Mouse (Mus musculus): ENCODE data around the gene Calhm6. TPM values are rescaled to one million over a fixed set of nuclear protein-coding genes. Genes with fewer than 3 reads are reported as not detected.

The Calhm6 gene
- total and polyA plus RNA-seq, 2 experiments from 2014 or later = 0.41 TPM; not detected in 1

DNA sequence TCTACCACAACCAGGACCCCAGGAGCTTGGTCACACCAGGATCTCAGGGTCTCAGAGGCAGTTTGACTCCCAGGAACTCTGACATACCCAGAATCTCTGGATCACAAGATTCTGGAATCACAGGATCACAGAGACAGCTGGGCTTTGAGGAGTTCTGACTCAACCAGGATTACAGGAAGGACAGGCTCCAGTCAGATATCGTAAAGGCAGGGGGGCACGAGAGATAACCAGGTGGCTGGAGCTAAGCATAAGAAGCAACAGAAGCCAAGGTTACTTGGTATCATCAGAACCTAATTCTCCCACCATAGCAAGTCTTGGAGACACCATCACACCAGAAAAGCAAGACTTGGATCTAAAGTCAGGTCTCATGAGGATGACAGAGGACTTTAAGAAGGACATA, 13.9 kb upstream of the Calhm6 start:
- no peaks in the 10 kb centered on the region for H3K4me1 ChIP-seq (ENCODE audit: control insufficient read depth, insufficient read depth)
- no peak overlapping the region for H3K9ac ChIP-seq (replicated peaks; ENCODE audit: low read depth, low read length)
- H3K36me3 ChIP-seq (replicated peaks; ENCODE audit: control insufficient read depth, insufficient read depth, low read length) = no peaks in the 10 kb centered on the region
- no peak overlapping the region for H3K4me3 ChIP-seq (ENCODE audit: low read depth, low read length)
- peaks cover 5% of the 10 kb centered on the region; the same call in 1 of the 2 replicates for H3K9me3 ChIP-seq (replicated peaks; ENCODE audit: control insufficient read depth, low read length)
- WGBS = 62% methylated on average over 2 of the region's 2 CpGs
- TF ChIP-seq EP300 (IDR thresholded peaks at IDR 0.05; ENCODE audit: low read depth) (no peak), CTCF (IDR thresholded peaks at IDR 0.05; ENCODE audit: low read depth) (no peak)
- no peaks in the 10 kb centered on the region for H3K27me3 ChIP-seq (ENCODE audit: control insufficient read depth, insufficient read depth, low read length)
- ATAC-seq (ENCODE audit: insufficient read depth, low read depth) (no peak), DNase-seq (ENCODE audit: low spot score) (no peak)
- H3K4me2 ChIP-seq (ENCODE audit: low read depth, low read length) = no peak overlapping the region
- H3K27ac ChIP-seq (ENCODE audit: low read depth) = no peak overlapping the region

- no peaks in the 10 kb centered on the region for H3K36me3 ChIP-seq (replicated peaks; ENCODE audit: control insufficient read depth, insufficient read depth, low read length)
- H3K4me2 ChIP-seq (ENCODE audit: low read depth, low read length) = no peak overlapping the region
- H3K4me3 ChIP-seq (ENCODE audit: low read depth, low read length) = no peak overlapping the region
- H3K27ac ChIP-seq (ENCODE audit: low read depth) = no peak overlapping the region
- H3K9me3 ChIP-seq (replicated peaks; ENCODE audit: control insufficient read depth, low read length) = peaks cover 5% of the 10 kb centered on the region; the same call in 1 of the 2 replicates
- 60% methylated on average over 4 of the region's 4 CpGs for WGBS
- ATAC-seq (ENCODE audit: insufficient read depth, low read depth) (no peak), DNase-seq (ENCODE audit: low spot score) (no peak)
- H3K9ac ChIP-seq (replicated peaks; ENCODE audit: low read depth, low read length) = no peak overlapping the region
- TF ChIP-seq EP300 (IDR thresholded peaks at IDR 0.05; ENCODE audit: low read depth) (no peak), CTCF (IDR thresholded peaks at IDR 0.05; ENCODE audit: low read depth) (no peak)
- H3K4me1 ChIP-seq (ENCODE audit: control insufficient read depth, insufficient read depth) = no peaks in the 10 kb centered on the region
- no peaks in the 10 kb centered on the region for H3K27me3 ChIP-seq (ENCODE audit: control insufficient read depth, insufficient read depth, low read length)
Measured at GRCm38 (mm10) chr10:34139768-34140167, 12.0 kb upstream of the Calhm6 start.

- Histone ChIP-seq H3K27ac (ENCODE audit: low read depth) (no peak overlapping the region), H3K4me2 (ENCODE audit: low read depth, low read length) (no peak overlapping the region), H3K9me3 (replicated peaks; ENCODE audit: control insufficient read depth, low read length) (0 out of 2 replicates have a peak, but pooled peaks cover under 1% of the 10 kb centered on the region), H3K27me3 (ENCODE audit: control insufficient read depth, insufficient read depth, low read length) (no peaks in the 10 kb centered on the region), H3K36me3 (replicated peaks; ENCODE audit: control insufficient read depth, insufficient read depth, low read length) (no peaks in the 10 kb centered on the region), H3K9ac (replicated peaks; ENCODE audit: low read depth, low read length) (no peak overlapping the region), H3K4me3 (ENCODE audit: low read depth, low read length) (no peak overlapping the region), H3K4me1 (ENCODE audit: control insufficient read depth, insufficient read depth) (no peaks in the 10 kb centered on the region)
- no peak for TF ChIP-seq EP300 (IDR thresholded peaks at IDR 0.05; ENCODE audit: low read depth)
- no peak for TF ChIP-seq CTCF (IDR thresholded peaks at IDR 0.05; ENCODE audit: low read depth)
- ATAC-seq (ENCODE audit: insufficient read depth, low read depth) (no peak), DNase-seq (ENCODE audit: low spot score) (peak; percentile 22)
- WGBS = 14% methylated on average over 6 of the region's 6 CpGs
Measured at GRCm38 (mm10) chr10:34138027-34138426, 10.2 kb upstream of the Calhm6 start.

- Histone ChIP-seq H3K4me2 (ENCODE audit: low read depth, low read length) (no peak overlapping the region), H3K27me3 (ENCODE audit: control insufficient read depth, insufficient read depth, low read length) (no peaks in the 10 kb centered on the region), H3K4me3 (ENCODE audit: low read depth, low read length) (no peak overlapping the region), H3K27ac (ENCODE audit: low read depth) (no peak overlapping the region), H3K9me3 (replicated peaks; ENCODE audit: control insufficient read depth, low read length) (no peaks in the 10 kb centered on the region), H3K36me3 (replicated peaks; ENCODE audit: control insufficient read depth, insufficient read depth, low read length) (no peaks in the 10 kb centered on the region), H3K9ac (replicated peaks; ENCODE audit: low read depth, low read length) (no peak overlapping the region), H3K4me1 (ENCODE audit: control insufficient read depth, insufficient read depth) (no peaks in the 10 kb centered on the region)
- DNase-seq (ENCODE audit: low spot score) = no peak
- TF ChIP-seq EP300 (IDR thresholded peaks at IDR 0.05; ENCODE audit: low read depth) (no peak), CTCF (IDR thresholded peaks at IDR 0.05; ENCODE audit: low read depth) (no peak)
- WGBS = 42% methylated on average over 6 of the region's 6 CpGs
- no peak for ATAC-seq (ENCODE audit: insufficient read depth, low read depth)
Measured at GRCm38 (mm10) chr10:34136432-34136831, 8.6 kb upstream of the Calhm6 start.

DNA sequence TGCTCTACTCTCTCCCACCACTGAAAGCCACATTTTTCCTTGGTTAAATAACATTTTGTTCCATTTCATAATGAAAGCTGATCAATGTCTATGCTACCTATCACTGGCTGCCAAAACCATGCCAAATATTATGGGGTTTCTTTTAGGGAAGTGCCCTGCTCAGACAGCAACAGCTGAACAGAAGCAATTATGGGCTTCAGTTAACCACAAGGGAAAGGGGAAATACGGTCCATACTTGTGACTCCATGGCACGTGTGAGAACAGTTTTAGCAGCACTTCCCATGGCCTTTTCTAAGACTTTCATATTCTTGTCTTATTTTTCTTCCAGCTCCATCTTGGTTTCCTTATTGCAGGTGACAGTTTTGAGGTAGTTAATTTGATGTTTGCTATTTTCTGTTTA, 3.6 kb upstream of the Calhm6 start:
- TF ChIP-seq EP300 (IDR thresholded peaks at IDR 0.05; ENCODE audit: low read depth) = no peak
- TF ChIP-seq CTCF (IDR thresholded peaks at IDR 0.05; ENCODE audit: low read depth) = no peak
- DNase-seq (ENCODE audit: low spot score) (no peak), ATAC-seq (ENCODE audit: insufficient read depth, low read depth) (no peak)
- no peaks in the 10 kb centered on the region for H3K36me3 ChIP-seq (replicated peaks; ENCODE audit: control insufficient read depth, insufficient read depth, low read length)
- 68% methylated on average over 2 of the region's 2 CpGs for WGBS
- no peak overlapping the region for H3K4me3 ChIP-seq (ENCODE audit: low read depth, low read length)
- no peak overlapping the region for H3K4me2 ChIP-seq (ENCODE audit: low read depth, low read length)
- H3K9ac ChIP-seq (replicated peaks; ENCODE audit: low read depth, low read length) = no peak overlapping the region
- H3K9me3 ChIP-seq (replicated peaks; ENCODE audit: control insufficient read depth, low read length) = no peaks in the 10 kb centered on the region
- no peaks in the 10 kb centered on the region for H3K27me3 ChIP-seq (ENCODE audit: control insufficient read depth, insufficient read depth, low read length)
- H3K4me1 ChIP-seq (ENCODE audit: control insufficient read depth, insufficient read depth) = 0 out of 2 replicates have a peak, but pooled peaks cover 7% of the 10 kb centered on the region
- H3K27ac ChIP-seq (ENCODE audit: low read depth) = no peak overlapping the region

DNA sequence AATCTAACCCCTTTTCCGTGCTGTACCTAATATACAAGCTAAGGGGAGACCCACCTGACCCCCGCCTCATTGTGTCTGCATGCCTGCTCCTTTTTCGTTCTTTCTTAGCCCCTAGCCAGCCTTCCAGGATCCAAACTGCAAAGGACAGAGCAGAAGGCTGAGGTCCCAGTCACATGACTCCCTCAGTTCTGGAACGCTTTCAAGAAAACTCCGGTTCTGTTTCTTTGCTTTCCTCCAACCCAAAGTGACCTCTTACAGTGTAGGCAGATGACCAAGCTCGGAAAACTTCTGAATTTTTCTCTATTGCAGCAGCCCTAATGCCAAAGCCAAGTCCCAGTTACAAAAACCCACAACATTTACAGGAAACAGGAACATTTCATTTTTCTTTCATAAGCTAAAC, 607 bp upstream of the Calhm6 start:
- 75% methylated on average over 6 of the region's 6 CpGs for WGBS
- ATAC-seq (ENCODE audit: insufficient read depth, low read depth) = no peak
- Histone ChIP-seq H3K4me3 (ENCODE audit: low read depth, low read length) (no peak overlapping the region), H3K4me2 (ENCODE audit: low read depth, low read length) (no peak overlapping the region), H3K9ac (replicated peaks; ENCODE audit: low read depth, low read length) (no peak overlapping the region), H3K4me1 (ENCODE audit: control insufficient read depth, insufficient read depth) (0 out of 2 replicates have a peak, but pooled peaks cover 7% of the 10 kb centered on the region), H3K27ac (ENCODE audit: low read depth) (no peak overlapping the region), H3K36me3 (replicated peaks; ENCODE audit: control insufficient read depth, insufficient read depth, low read length) (no peaks in the 10 kb centered on the region), H3K9me3 (replicated peaks; ENCODE audit: control insufficient read depth, low read length) (no peaks in the 10 kb centered on the region), H3K27me3 (ENCODE audit: control insufficient read depth, insufficient read depth, low read length) (no peaks in the 10 kb centered on the region)
- no peak for DNase-seq (ENCODE audit: low spot score)
- TF ChIP-seq CTCF (IDR thresholded peaks at IDR 0.05; ENCODE audit: low read depth) = no peak
- TF ChIP-seq EP300 (IDR thresholded peaks at IDR 0.05; ENCODE audit: low read depth) = no peak
